Mouse (Mus musculus) MEL (cell line): ENCODE results near the gene G6pc. TPM values are rescaled to one million over a fixed set of nuclear protein-coding genes. Genes with fewer than 3 reads are reported as not detected.

Experiments
- DNase-seq: peaks from one replicate; pipeline ENCODE4 v3.0.0; 2011; ENCODE audit warnings: low read depth, low spot score
- H3K27ac ChIP-seq: 2 replicates; pipeline ENCODE4 v1.5.1; 2012; ENCODE audit warnings: low read depth, mild to moderate bottlenecking, control low read depth, low read length, moderate library complexity; ENCODE audit not compliant: control insufficient read depth
- H3K27me3 ChIP-seq, 2 experiments: fragments of 150-350 bp in 1 of 2; sonication (generic) in 1 of 2; 2 replicates each; pipeline ENCODE4 v1.6.1; 2012; ENCODE audit warnings: low read length in 2 of 2, mild to moderate bottlenecking in 2 of 2, improper control_type of control experiment in 1 of 2, moderate library complexity in 1 of 2; ENCODE audit not compliant: insufficient read depth in 2 of 2, control insufficient read depth in 1 of 2
- H3K36me3 ChIP-seq, 2 experiments: 2 replicates each; pipeline ENCODE4 v1.6.1; 2012 to 2014; ENCODE audit warnings: low read length in 2 of 2, improper control_type of control experiment in 1 of 2, inconsistent platforms in 1 of 2, mild to moderate bottlenecking in 1 of 2; ENCODE audit not compliant: insufficient read depth in 2 of 2, control insufficient read depth in 1 of 2
- H3K4me1 ChIP-seq, 2 experiments: fragments of 150-350 bp in 1 of 2; sonication (generic) in 1 of 2; 2 replicates each; pipeline ENCODE4 v1.6.1; 2012; ENCODE audit warnings: low read length in 2 of 2, improper control_type of control experiment in 1 of 2, mild to moderate bottlenecking in 1 of 2; ENCODE audit not compliant: insufficient read depth in 2 of 2, control insufficient read depth in 1 of 2
- H3K4me3 ChIP-seq, 2 experiments: fragments of 150-350 bp in 1 of 2; sonication (generic) in 1 of 2; 2 replicates each; pipeline ENCODE4 v1.5.1; 2012; ENCODE audit warnings: low read depth in 2 of 2, low read length in 2 of 2, mild to moderate bottlenecking in 2 of 2, moderate library complexity in 2 of 2, control low read depth in 1 of 2, improper control_type of control experiment in 1 of 2; ENCODE audit not compliant: control insufficient read depth in 1 of 2, insufficient read depth in 1 of 2
- H3K79me2 ChIP-seq: 2 replicates; pipeline ENCODE4 v1.6.1; 2012; ENCODE audit warnings: mild to moderate bottlenecking, low read length, moderate library complexity; ENCODE audit not compliant: control insufficient read depth, poor library complexity, insufficient read depth
- H3K9ac ChIP-seq: 2 replicates; pipeline ENCODE4 v1.6.1; 2012; ENCODE audit warnings: low read depth, mild to moderate bottlenecking, control low read depth, low read length, moderate library complexity; ENCODE audit not compliant: control insufficient read depth, poor library complexity, severe bottlenecking
- H3K9me3 ChIP-seq: fragments of 150-350 bp; sonication (generic); replicated peaks from 2 replicates; pipeline ENCODE4 v1.6.1; 2012; ENCODE audit warnings: mild to moderate bottlenecking, low read length, improper control_type of control experiment, moderate library complexity; ENCODE audit not compliant: insufficient read depth
- BHLHE40 ChIP-seq: IDR thresholded peaks from 2 replicates; pipeline ENCODE4 v1.6.1; 2012; ENCODE audit warnings: low read depth, mild to moderate bottlenecking, inconsistent platforms, low read length, improper control_type of control experiment, borderline replicate concordance
- CHD2 ChIP-seq: IDR thresholded peaks from 2 replicates; pipeline ENCODE4 v1.6.1; 2011; ENCODE audit warnings: low read length, improper control_type of control experiment
- CTCF ChIP-seq, 3 experiments: IDR thresholded peaks in 2 of 3; conservative IDR thresholded peaks in 1 of 3; 2 replicates each; pipeline ENCODE4 v1.5.1; 2011 to 2012; ENCODE audit warnings: low read length in 3 of 3, low read depth in 2 of 3, mild to moderate bottlenecking in 2 of 3, improper control_type of control experiment in 1 of 3, inconsistent platforms in 1 of 3, mixed read lengths in 1 of 3, moderate library complexity in 1 of 3; ENCODE audit not compliant: control insufficient read depth in 1 of 3, insufficient read depth in 1 of 3, poor library complexity in 1 of 3, severe bottlenecking in 1 of 3
- EP300 ChIP-seq, 2 experiments: IDR thresholded peaks; 2 replicates each; pipeline ENCODE4 v1.6.1; 2011; ENCODE audit warnings: improper control_type of control experiment in 2 of 2, low read length in 2 of 2, low read depth in 1 of 2, mild to moderate bottlenecking in 1 of 2
- GABPA ChIP-seq: IDR thresholded peaks from 2 replicates; pipeline ENCODE4 v1.6.1; 2012; ENCODE audit warnings: low read depth, mild to moderate bottlenecking, inconsistent platforms, low read length, improper control_type of control experiment, moderate library complexity
- GATA1 ChIP-seq: IDR thresholded peaks from 2 replicates; pipeline ENCODE4 v1.6.1; 2011; ENCODE audit warnings: low read depth, low read length, improper control_type of control experiment
- HCFC1 ChIP-seq: IDR thresholded peaks from 2 replicates; pipeline ENCODE4 v1.6.1; 2012; ENCODE audit warnings: low read depth, mild to moderate bottlenecking, inconsistent platforms, low read length, improper control_type of control experiment, moderate library complexity
- JUND ChIP-seq: IDR thresholded peaks from 2 replicates; pipeline ENCODE4 v1.6.1; 2011; ENCODE audit warnings: low read depth, mild to moderate bottlenecking, improper control_type of control experiment, low read length
- MAFK ChIP-seq: IDR thresholded peaks from 2 replicates; pipeline ENCODE4 v1.6.1; 2011; ENCODE audit warnings: low read depth, mild to moderate bottlenecking, low read length, improper control_type of control experiment, borderline replicate concordance
- MAX ChIP-seq: IDR thresholded peaks from 2 replicates; pipeline ENCODE4 v1.6.1; 2011; ENCODE audit warnings: low read length, improper control_type of control experiment
- MEF2A ChIP-seq: IDR thresholded peaks from 2 replicates; pipeline ENCODE4 v1.6.1; 2014; ENCODE audit warnings: low read depth, mild to moderate bottlenecking, inconsistent platforms, low read length, improper control_type of control experiment; ENCODE audit not compliant: poor library complexity, insufficient replicate concordance, severe bottlenecking; ENCODE audit errors: extremely low read depth
- MXI1 ChIP-seq: IDR thresholded peaks from 2 replicates; pipeline ENCODE4 v1.6.1; 2011; ENCODE audit warnings: mild to moderate bottlenecking, low read depth, low read length, improper control_type of control experiment
- MYB ChIP-seq: IDR thresholded peaks from 2 replicates; pipeline ENCODE4 v1.6.1; 2011; ENCODE audit warnings: mild to moderate bottlenecking, low read depth, low read length, improper control_type of control experiment
- MYC ChIP-seq: IDR thresholded peaks from 2 replicates; pipeline ENCODE4 v1.6.1; 2011; ENCODE audit warnings: low read depth, mild to moderate bottlenecking, low read length, improper control_type of control experiment, moderate library complexity
- POLR2A ChIP-seq, 2 experiments: IDR thresholded peaks; 2 replicates each; pipeline ENCODE4 v1.6.1; 2011 to 2012; ENCODE audit warnings: low read length in 2 of 2, mild to moderate bottlenecking in 2 of 2, control low read depth in 1 of 2, improper control_type of control experiment in 1 of 2, low read depth in 1 of 2, moderate library complexity in 1 of 2; ENCODE audit not compliant: control insufficient read depth in 1 of 2, insufficient read depth in 1 of 2, poor library complexity in 1 of 2
- POLR2AphosphoS2 ChIP-seq: IDR thresholded peaks from 2 replicates; pipeline ENCODE4 v1.6.1; 2011; ENCODE audit warnings: low read length, improper control_type of control experiment
- RAD21 ChIP-seq: IDR thresholded peaks from 2 replicates; pipeline ENCODE4 v1.6.1; 2011; ENCODE audit warnings: mild to moderate bottlenecking, low read depth, low read length, improper control_type of control experiment
- RCOR1 ChIP-seq: IDR thresholded peaks from 2 replicates; pipeline ENCODE4 v1.6.1; 2012; ENCODE audit warnings: low read depth, mild to moderate bottlenecking, inconsistent platforms, low read length, improper control_type of control experiment
- SIN3A ChIP-seq: IDR thresholded peaks from 2 replicates; pipeline ENCODE4 v1.6.1; 2012; ENCODE audit warnings: low read length, improper control_type of control experiment, inconsistent platforms
- SMC3 ChIP-seq: IDR thresholded peaks from 2 replicates; pipeline ENCODE4 v1.6.1; 2011; ENCODE audit warnings: low read depth, low read length, improper control_type of control experiment
- TAL1 ChIP-seq: IDR thresholded peaks from 2 replicates; pipeline ENCODE4 v1.6.1; 2012; ENCODE audit warnings: mild to moderate bottlenecking, inconsistent platforms, low read length, moderate library complexity, mixed read lengths
- UBTF ChIP-seq: IDR thresholded peaks from 2 replicates; pipeline ENCODE4 v1.6.1; 2012; ENCODE audit warnings: low read depth, mild to moderate bottlenecking, inconsistent platforms, low read length, improper control_type of control experiment, moderate library complexity, borderline replicate concordance; ENCODE audit not compliant: insufficient read depth
- USF1 ChIP-seq: IDR thresholded peaks from 2 replicates; pipeline ENCODE4 v1.6.1; 2014; ENCODE audit warnings: low read depth, mild to moderate bottlenecking, inconsistent platforms, low read length, improper control_type of control experiment, moderate library complexity
- ZNF384 ChIP-seq: IDR thresholded peaks from 2 replicates; pipeline ENCODE4 v1.6.1; 2012; ENCODE audit warnings: low read depth, mild to moderate bottlenecking, inconsistent platforms, low read length, improper control_type of control experiment
- polyA plus RNA-seq, 2 experiments: library from polyadenylated mRNA; stranded (reverse) in 1 of 2; unstranded in 1 of 2; fragments of >175 nt in 1 of 2; fragments of >200 nt in 1 of 2; gene quantifications; 2 replicates each; pipeline versions ENCODE4 v1.2.1 to v1.2.4; 2012; ENCODE audit warnings: low replicate concordance in 2 of 2, low read depth in 1 of 2; ENCODE audit not compliant: insufficient read length in 2 of 2, insufficient read depth in 1 of 2, missing spikeins in 1 of 2
- total RNA-seq: library from RNA; depleted of rRNA; stranded (reverse); fragments of 300-350 nt; gene quantifications from 2 replicates; pipeline ENCODE4 v1.2.3, GENCODE M21; 2012

G6pc gene
- total and polyA plus RNA-seq, 3 experiments = not detected

DNA sequence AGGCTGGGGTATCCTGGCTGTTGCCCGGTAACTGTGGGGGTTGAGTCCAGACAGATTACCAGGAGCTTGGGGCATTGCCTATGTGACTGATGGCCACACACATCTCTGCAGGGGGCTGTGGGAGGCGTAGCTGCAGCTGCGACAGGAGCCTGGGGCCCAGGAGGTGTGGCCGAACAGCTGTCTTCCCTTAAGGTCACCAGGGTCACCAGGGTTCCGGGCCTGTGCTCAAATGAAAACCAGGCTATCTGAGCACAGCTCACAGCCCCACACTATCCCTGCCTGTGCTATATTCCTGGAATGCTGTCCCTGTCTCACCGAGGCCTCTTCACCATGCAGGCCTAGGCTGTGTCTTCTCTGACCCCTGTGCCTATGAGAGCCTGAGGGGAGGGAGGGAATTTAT, 32.8 kb upstream of the G6pc start:
- no peak overlapping the region for H3K4me3 ChIP-seq
- H3K27ac ChIP-seq = no peak overlapping the region
- no peak overlapping the region for H3K9ac ChIP-seq
- no peak for DNase-seq
- peaks cover 0 to 3% of the 10 kb centered on the region in 2 experiments; a peak in 2 of 4 replicates for H3K36me3 ChIP-seq
- no peaks in the 10 kb centered on the region for H3K79me2 ChIP-seq
- TF ChIP-seq MEF2A = no peak
- TF ChIP-seq RCOR1 = no peak
- no peak for TF ChIP-seq SIN3A
- TF ChIP-seq MYB = no peak
- TF ChIP-seq CHD2 = no peak
- TF ChIP-seq UBTF = no peak
- TF ChIP-seq HCFC1 = no peak
- no peak for TF ChIP-seq USF1
- no peak for TF ChIP-seq GABPA
- no peak for TF ChIP-seq JUND
- no peak for TF ChIP-seq BHLHE40
- TF ChIP-seq ZNF384 = no peak
- no peak for TF ChIP-seq MAFK
- no peak for TF ChIP-seq EP300 (IDR thresholded peaks at IDR 0.05; ENCODE audit: low read depth in 1 of 2, low read length in 2 of 2)
- no peak for TF ChIP-seq MYC
- no peak for TF ChIP-seq POLR2A (IDR thresholded peaks at IDR 0.05; ENCODE audit: control insufficient read depth in 1 of 2, insufficient read depth in 1 of 2, low read depth in 1 of 2, low read length in 2 of 2, poor library complexity in 1 of 2)
- TF ChIP-seq GATA1 = no peak
- no peak for TF ChIP-seq POLR2AphosphoS2
- TF ChIP-seq TAL1 = no peak
- no peak for TF ChIP-seq MXI1
- TF ChIP-seq, all 39 proteins: peak for 0
- no peaks in the 10 kb centered on the region for H3K9me3 ChIP-seq
- peaks cover 3 to 4% of the 10 kb centered on the region in 2 experiments; a peak in 3 of 4 replicates for H3K4me1 ChIP-seq
- H3K27me3 ChIP-seq = no peaks in the 10 kb centered on the region

GRCm38 (mm10) chr11:101335685-101336084, 31.7 kb upstream of the G6pc start:
- no peaks in the 10 kb centered on the region for H3K27me3 ChIP-seq
- H3K27ac ChIP-seq = no peak overlapping the region
- H3K9me3 ChIP-seq = no peaks in the 10 kb centered on the region
- H3K9ac ChIP-seq = no peak overlapping the region
- H3K4me1 ChIP-seq = peaks cover 3 to 4% of the 10 kb centered on the region in 2 experiments; a peak in 3 of 4 replicates
- no peak for TF ChIP-seq MAX
- peak; percentile 4 for TF ChIP-seq RAD21
- TF ChIP-seq CTCF (IDR thresholded peaks at IDR 0.05 in 2 of 3, conservative IDR thresholded peaks at IDR 0.05 in 1 of 3; ENCODE audit: control insufficient read depth in 1 of 3, insufficient read depth in 1 of 3, low read depth in 2 of 3, low read length in 3 of 3, poor library complexity in 1 of 3, severe bottlenecking in 1 of 3) = peak; percentile 31 to 65 (median 50); a peak in 5 of 6 replicates
- peak; percentile 37; the same call in 1 of the 2 replicates for TF ChIP-seq SMC3
- TF ChIP-seq, all 39 proteins: peak for 3
- Histone ChIP-seq H3K79me2 (no peaks in the 10 kb centered on the region), H3K36me3 (peaks cover 0 to 3% of the 10 kb centered on the region in 2 experiments; a peak in 1 of 4 replicates), H3K4me3 (no peak overlapping the region)
- no peak for DNase-seq
